Mouse (Mus musculus) thymus, adult 2 months (tissue): ENCODE data around the gene Cdk13.

ENCODE experiments used
- CTCF ChIP-seq: fragments of 200-500 bp; IDR thresholded peaks from 2 replicates; pipeline ENCODE4 v1.5.1; 2012; ENCODE audit warnings: mild to moderate bottlenecking, control low read depth, low read length, moderate library complexity, borderline replicate concordance; ENCODE audit not compliant: control insufficient read depth, poor library complexity, insufficient read depth; ENCODE audit errors: extremely low read depth
- POLR2A ChIP-seq: fragments of 200-500 bp; IDR thresholded peaks from 2 replicates; pipeline ENCODE4 v1.6.1; 2012; ENCODE audit warnings: mild to moderate bottlenecking, low read length, control low read depth, moderate library complexity; ENCODE audit not compliant: control insufficient read depth, poor library complexity, insufficient read depth; ENCODE audit errors: extremely low read depth

DNA sequence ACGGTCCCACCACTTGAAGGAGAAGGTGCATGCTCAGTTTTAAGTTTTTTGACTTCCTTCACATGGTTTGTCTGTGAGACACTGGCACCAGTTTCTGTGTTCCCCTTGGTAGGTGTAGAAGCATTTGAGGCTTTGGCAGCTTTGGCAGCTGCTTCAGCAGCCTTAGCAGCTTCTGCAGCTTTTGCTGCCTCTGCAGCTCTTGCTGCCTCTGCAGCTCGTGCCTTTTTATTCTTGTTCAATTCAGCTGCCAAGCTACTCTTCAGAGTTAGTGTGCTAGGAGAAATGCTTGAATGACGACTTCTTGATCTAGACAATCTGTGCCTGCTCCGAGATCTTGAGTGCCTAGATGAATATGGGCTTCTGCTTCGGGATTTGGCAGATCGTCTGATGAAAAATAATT, 32.3 kb downstream of the Cdk13 start:
- TF ChIP-seq CTCF: no peak
- TF ChIP-seq POLR2A: no peak
